Mouse (Mus musculus): Measurements from ENCODE around the gene Cox20.

- TF ChIP-seq POLR2A (IDR thresholded peaks at IDR 0.05; ENCODE audit: borderline replicate concordance, low read depth, low read length), result no peak
- no peak for TF ChIP-seq CTCF (IDR thresholded peaks at IDR 0.05; ENCODE audit: low read depth, low read length)
These were observed 21.3 kb downstream of the Cox20 start for GRCm38 (mm10) chr1:178340213-178340612.
